Mouse (Mus musculus) macrophage (primary cell): ENCODE measurements around the gene Olfml2a. TPM values are rescaled to one million over a fixed set of nuclear protein-coding genes. Genes with fewer than 3 reads are reported as not detected.

Source experiments
- H3K27ac ChIP-seq: fragments of 350-480 bp; formaldehyde crosslinking; 2 replicates; pipeline ENCODE4 v1.9.0; 2021
- H3K36me3 ChIP-seq: fragments of 350-480 bp; formaldehyde crosslinking; 2 replicates; pipeline ENCODE4 v1.9.0; 2021; ENCODE audit errors: inconsistent target
- H3K4me3 ChIP-seq: fragments of 350-480 bp; formaldehyde crosslinking; 2 replicates; pipeline ENCODE4 v1.9.0; 2021; ENCODE audit errors: inconsistent target
- H3K79me2 ChIP-seq: fragments of 350-480 bp; formaldehyde crosslinking; 2 replicates; pipeline ENCODE4 v1.9.0; 2021; ENCODE audit errors: inconsistent target
- WGBS: methylation state at CpG from one replicate; pipeline ENCODE4 v1.1.7; 2026; ENCODE audit warnings: inconsistent platforms; ENCODE audit not compliant: missing documents; 5-methylcytosine and 5-hydroxymethylcytosine counted together
- polyA plus RNA-seq: library from polyadenylated mRNA; stranded (reverse); fragments of 250-400 nt; gene quantifications from 3 replicates; pipeline ENCODE4 v1.2.4, GENCODE M21; 2018; ENCODE audit warnings: inconsistent platforms

The Olfml2a gene
- polyA plus RNA-seq, 1 experiment from 2014 or later = not detected

DNA sequence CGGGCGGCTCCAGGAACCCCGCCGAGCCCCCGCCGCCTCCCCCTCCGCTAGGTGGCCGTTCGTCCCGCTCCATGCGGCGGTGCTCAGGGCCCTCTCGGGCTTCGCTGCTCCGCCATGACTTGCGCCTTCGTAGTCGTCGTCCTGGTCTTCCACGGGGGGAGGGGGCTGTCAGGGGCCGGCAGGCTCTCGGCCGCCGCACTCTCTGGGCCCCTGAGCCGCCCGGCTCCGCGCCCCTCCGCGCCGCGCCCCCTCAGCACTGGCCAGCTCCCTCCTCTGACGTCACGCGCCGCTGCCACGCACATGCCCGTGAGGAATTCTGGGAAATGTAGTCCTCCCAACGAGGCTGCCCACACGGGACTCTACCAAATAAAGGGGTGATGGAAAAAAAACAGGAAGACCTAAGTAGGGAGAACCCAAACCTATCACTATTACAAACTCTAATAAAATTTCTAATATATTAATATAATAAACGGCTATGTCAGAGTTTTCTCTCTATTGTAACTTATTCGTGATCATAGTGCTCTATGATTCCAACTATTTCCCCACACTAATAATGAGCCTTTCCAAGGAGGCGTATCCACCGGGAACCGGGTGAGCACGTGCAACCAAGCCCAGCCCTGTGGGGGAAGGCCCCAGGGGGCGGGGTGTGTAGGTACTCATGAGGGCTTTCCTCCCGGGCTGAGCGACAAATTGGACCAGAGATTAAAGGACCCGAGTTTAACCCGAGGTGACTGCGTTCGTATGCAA lies 5.5 kb upstream of the Olfml2a start:
- H3K79me2 ChIP-seq = no peaks in the 10 kb centered on the region
- H3K4me3 ChIP-seq = peak overlapping the region; percentile 66
- H3K36me3 ChIP-seq = no peaks in the 10 kb centered on the region
- H3K27ac ChIP-seq = peak overlapping the region; percentile 52
- WGBS = under 1% methylated on average over 44 of the region's 53 CpGs

DNA sequence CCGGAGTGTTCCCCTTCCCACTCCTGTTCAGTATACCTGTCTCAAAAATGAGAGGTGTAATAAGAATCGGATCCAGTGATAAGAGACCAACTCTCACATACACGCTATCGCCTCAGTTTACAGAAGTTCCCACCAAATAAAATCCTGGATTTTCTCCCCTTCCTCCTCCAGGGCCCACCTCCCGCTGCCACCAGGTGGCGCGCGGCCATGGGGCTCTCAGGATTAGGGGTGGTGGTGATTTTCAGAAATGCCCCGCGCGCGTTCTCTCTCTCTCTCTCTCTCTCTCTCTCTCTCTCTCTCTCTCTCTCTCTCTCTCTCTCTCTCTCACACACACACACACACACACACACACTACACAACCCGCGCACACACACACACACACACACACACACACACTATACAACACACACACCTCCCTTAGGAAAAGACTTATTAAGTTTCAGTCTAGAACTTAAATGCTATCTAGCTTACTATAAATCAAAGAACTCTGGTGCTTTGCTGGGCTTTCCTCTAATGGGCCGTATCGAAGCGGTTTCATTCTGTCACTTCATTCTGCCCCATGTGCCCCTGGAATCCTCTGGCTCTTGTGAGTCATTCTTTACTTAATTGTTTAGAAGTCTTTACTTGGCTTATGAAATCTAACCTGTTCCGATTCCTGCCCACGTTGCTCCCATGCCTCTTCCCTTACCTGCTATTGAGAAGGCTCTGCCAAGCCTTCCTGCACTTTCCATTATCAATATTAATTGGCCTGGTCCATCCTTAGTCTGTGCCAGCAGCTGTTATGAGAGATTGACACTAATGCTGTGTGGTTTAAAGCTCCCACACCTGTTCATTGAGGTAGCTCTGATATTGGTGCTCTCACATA lies 4.4 kb upstream of the Olfml2a start, which contains the start of gene Nr6a1:
Gene Nr6a1, minus strand, starts transcription at position 574 of the 865 bp plus-strand sequence.
- Histone ChIP-seq H3K27ac (peak within 1 kb of the TSS; percentile 52), H3K36me3 (no peaks in the 10 kb centered on the region), H3K4me3 (peak within 1 kb of the TSS; percentile 43), H3K79me2 (no peaks in the 10 kb centered on the region)
- WGBS = 10% methylated on average over 10 of the region's 19 CpGs

DNA sequence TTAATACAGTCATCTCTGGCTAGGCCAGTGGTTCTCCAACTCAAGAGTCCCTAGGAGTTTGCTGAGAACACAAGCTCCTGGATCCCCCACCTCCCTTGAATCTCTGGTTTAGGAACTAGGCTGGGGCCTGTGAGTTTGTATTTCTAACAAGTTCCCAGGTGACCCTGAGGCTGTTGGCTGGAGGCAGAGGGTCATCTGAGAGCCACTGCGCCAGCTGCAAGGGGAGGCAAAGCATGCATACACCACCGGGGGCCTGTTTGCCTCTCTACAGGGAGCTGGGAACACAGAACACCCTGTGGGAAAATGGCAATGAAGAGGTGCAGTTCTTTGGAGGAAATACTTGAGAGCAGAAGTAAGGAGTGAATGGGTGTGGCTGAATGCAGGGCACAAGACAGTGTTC lies 1.5 kb upstream of the Olfml2a start:
- no peak overlapping the region for H3K27ac ChIP-seq
- no peaks in the 10 kb centered on the region for H3K79me2 ChIP-seq
- WGBS = 97% methylated on average over 2 of the region's 2 CpGs
- H3K36me3 ChIP-seq = no peaks in the 10 kb centered on the region
- no peak overlapping the region for H3K4me3 ChIP-seq

DNA sequence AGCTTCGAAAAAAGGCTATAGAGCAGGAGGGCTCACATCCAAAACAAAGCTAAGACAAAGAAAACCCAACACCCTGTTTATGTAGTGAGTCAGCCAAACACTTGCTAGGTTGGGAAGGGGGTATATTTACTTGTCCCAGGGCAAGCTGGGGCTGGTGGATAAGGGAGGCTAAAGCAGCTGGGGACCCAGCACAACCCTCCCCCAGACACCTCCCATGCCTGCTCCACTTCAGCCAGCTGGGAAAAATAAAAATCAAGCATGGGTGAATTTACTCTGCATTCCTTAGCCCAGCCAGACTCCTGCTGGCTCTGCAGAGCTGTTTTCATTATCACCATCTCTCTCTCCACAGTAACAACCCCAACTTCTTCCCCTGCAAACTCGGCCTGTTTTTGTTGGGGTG lies 2.2 kb downstream of the Olfml2a start:
- Histone ChIP-seq H3K27ac (no peak overlapping the region), H3K36me3 (no peaks in the 10 kb centered on the region), H3K79me2 (no peaks in the 10 kb centered on the region), H3K4me3 (no peak overlapping the region)
- 64% methylated on average over 2 of the region's 2 CpGs for WGBS

DNA sequence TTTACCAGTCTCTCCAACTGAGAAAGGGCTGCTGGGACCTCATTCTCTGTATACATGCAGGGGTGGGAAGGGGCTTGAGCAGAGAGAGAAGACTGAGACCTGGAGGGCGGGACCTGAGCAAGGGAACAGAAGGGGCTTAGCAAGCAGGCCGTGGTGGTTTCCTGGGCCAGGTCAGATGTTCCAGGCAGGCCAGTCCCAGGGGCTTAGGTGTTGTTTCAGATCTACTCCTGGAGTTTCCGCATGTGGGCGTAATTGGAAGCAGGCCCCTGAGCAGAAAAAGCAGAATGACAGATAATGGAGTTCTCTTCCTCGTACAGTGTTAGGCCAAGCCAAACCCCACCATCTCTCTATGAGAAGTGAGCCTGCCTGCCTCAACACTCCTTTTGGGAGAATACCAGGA lies 3.2 kb downstream of the Olfml2a start:
- no peaks in the 10 kb centered on the region for H3K36me3 ChIP-seq
- H3K79me2 ChIP-seq = no peaks in the 10 kb centered on the region
- H3K4me3 ChIP-seq = no peak overlapping the region
- no peak overlapping the region for H3K27ac ChIP-seq
- whole genome bisulfite sequencing = 86% methylated on average over 5 of the region's 5 CpGs

DNA sequence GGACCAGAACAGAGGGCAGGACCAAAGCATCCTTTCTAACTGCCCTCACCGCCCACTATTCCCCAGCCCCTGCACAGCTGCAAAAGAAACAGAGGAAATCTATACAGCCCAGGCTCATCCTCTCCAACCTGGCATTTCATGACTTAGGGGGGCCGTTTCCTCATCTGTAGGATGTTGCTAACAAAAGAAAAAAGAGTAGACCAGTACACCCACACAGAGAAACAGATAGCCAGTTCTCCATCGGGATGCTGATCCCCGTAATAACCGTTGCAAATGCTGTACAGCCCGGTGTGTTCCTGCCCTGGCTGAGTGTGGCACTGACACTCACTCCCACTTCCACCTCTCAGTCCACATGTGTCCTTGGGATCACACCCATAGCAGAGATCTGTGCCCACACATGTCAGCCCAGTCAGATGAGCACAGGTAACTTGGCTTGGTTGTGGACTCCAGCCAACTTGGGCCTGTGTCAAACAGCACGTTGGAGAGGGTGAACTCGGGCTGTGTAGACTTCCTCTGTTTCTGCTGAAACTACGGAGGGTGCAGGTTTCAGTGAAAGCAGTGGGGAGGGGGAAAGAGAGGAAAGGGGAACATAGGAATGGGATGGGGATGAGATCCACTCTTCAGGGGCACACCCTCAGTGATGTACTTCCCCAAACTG lies 5.1 kb downstream of the Olfml2a start:
- no peaks in the 10 kb centered on the region for H3K36me3 ChIP-seq
- 62% methylated on average over 9 of the region's 9 CpGs for WGBS
- no peaks in the 10 kb centered on the region for H3K79me2 ChIP-seq
- no peak overlapping the region for H3K4me3 ChIP-seq
- H3K27ac ChIP-seq = no peak overlapping the region

DNA sequence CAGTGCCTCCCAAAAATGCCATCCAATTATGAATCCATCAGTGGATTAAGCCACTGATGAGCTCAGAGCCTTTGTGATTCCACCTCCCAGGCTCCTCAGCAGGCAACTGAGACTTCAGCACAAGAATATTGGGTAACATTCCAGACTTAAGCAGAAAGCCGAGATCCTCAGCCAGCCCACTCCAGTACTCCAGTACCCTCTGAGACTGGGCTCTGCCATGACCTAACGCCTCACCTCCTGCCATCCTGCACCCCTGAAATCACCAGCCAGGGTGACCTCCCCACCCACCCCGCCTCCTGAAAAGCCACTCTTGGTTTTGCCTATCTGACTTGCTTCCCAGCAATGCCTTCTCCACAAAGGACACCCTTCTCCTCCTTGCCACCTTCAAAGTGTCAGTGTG lies 5.6 kb downstream of the Olfml2a start:
- Histone ChIP-seq H3K4me3 (no peak overlapping the region), H3K27ac (no peak overlapping the region), H3K79me2 (no peaks in the 10 kb centered on the region), H3K36me3 (no peaks in the 10 kb centered on the region)
- 90% methylated on average over 3 of the region's 3 CpGs for WGBS

DNA sequence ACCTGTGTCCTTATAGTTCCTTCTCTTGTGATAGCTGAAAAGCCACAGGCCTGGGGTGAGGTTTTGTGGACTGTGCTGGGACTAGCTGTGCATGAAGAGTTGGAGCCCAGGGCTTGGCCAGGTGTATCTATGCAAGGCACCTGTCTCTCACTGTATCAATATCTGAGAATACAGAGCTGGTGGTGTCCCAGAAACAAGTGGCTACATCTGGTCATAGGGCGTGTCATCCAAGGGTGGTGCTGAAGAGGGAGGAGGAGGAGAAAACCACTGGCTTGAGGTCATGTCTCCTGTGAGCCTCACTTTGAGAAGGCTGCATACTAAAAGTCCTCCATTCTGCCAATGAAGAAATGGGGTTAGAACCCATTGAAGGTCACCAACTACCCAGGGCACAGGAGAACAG lies 6.2 kb downstream of the Olfml2a start:
- no peak overlapping the region for H3K27ac ChIP-seq
- no peaks in the 10 kb centered on the region for H3K79me2 ChIP-seq
- WGBS = 100% methylated on average over 1 of the region's 1 CpGs
- no peaks in the 10 kb centered on the region for H3K36me3 ChIP-seq
- H3K4me3 ChIP-seq = no peak overlapping the region

DNA sequence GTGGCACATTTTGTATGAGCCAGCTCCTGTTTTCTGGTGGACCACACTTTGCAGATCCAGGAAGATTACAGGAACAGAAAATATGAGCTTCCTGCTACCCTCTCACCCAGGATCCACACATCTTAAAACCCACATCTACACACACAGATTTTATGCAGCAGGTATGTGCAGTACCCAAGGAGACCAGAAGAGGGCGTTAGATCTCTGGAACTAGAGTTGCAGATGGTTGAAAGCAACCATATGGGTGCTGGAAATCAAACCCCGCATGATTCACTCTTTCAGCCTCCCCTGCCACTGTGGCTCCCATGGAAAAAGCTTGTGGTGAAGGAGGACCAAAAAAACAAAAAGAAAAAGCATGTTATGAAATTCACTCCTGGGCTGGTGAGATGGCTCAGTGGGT lies 7.3 kb downstream of the Olfml2a start:
- WGBS = 88% methylated on average over 2 of the region's 2 CpGs
- Histone ChIP-seq H3K4me3 (no peak overlapping the region), H3K36me3 (no peaks in the 10 kb centered on the region), H3K79me2 (no peaks in the 10 kb centered on the region), H3K27ac (no peak overlapping the region)

DNA sequence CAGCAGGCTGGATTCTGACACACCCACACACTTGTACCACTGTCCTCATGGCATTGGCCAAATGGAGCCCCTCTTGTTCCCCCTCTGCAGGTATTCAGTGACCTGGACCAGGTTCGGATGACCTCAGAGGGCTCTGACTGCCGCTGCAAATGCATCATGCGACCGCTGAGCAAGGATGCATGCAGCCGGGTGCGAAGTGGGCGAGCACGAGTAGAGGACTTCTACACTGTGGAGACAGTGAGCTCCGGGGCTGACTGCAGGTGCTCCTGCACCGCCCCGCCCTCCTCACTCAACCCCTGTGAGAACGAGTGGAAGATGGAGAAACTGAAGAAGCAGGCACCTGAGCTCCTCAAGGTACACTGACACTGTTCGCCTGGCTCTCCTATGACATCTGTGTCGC lies 9.6 kb downstream of the Olfml2a start:
- no peak overlapping the region for H3K4me3 ChIP-seq
- no peaks in the 10 kb centered on the region for H3K36me3 ChIP-seq
- 90% methylated on average over 14 of the region's 14 CpGs for WGBS
- no peak overlapping the region for H3K27ac ChIP-seq
- no peaks in the 10 kb centered on the region for H3K79me2 ChIP-seq

DNA sequence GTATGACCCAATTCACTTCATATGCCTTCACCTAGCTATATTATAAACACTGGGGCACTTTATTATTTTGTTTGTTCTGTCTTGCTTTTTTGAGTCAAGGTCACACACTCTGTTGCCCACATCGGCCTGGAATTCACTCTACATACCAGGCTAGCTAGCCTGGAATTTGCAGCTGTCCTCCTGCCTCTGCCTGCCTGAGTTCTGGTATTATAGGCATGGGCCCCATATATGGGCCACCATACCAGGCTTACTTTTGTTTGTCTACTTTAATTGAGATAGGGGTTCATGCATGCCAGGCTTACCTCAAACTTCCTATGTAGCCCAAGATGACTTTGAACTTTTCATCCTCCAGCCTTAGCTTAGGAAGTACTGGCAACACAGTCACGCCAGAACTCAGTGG lies 10.1 kb downstream of the Olfml2a start:
- Histone ChIP-seq H3K79me2 (no peaks in the 10 kb centered on the region), H3K27ac (no peak overlapping the region), H3K36me3 (no peaks in the 10 kb centered on the region), H3K4me3 (no peak overlapping the region)
- WGBS = 84% methylated on average over 2 of the region's 2 CpGs

DNA sequence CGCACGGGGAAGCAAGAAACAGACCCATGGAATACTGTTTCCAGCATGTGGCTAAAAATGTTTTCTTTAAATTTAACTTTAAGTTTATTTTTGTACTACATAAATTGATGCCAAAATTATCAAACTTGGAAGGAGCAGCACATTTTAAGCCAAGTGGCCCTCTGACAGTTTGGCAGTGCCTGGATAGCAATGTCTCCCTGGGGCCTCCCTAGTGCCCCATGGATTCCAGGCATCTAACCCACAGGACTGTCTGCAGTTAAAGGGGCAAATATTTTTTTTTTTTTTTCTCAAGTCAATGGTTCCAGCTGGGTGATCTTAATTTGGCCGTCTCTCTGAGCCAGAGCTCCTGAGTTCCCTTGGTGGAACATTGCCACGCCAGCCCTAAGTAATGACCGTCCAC lies 11.4 kb downstream of the Olfml2a start:
- WGBS = 94% methylated on average over 5 of the region's 5 CpGs
- no peaks in the 10 kb centered on the region for H3K36me3 ChIP-seq
- H3K79me2 ChIP-seq = no peaks in the 10 kb centered on the region
- no peak overlapping the region for H3K27ac ChIP-seq
- no peak overlapping the region for H3K4me3 ChIP-seq

DNA sequence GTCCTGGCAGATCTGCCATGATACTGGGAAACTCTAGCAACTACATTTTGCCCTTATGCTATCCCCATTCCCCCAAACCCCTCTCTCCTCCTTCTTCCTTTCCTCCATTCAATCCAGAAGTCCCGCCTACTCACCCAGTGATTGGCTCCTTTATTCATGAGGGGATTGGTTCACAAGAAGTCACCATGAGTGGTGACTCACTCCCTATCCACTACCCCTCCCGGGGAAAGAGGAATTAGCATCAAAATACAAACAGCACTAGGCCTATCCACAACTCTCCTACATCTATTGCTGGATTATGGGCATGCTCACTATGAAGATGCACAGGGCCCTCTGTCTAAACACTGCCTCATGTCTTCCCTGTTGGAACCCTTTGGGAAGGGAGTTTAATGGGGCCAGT lies 12.2 kb downstream of the Olfml2a start:
- Histone ChIP-seq H3K27ac (peak overlapping the region; percentile 9; the same call in 1 of the 2 replicates), H3K79me2 (no peaks in the 10 kb centered on the region), H3K4me3 (no peak overlapping the region), H3K36me3 (no peaks in the 10 kb centered on the region)
- 50% methylated on average over 2 of the region's 2 CpGs for WGBS

DNA sequence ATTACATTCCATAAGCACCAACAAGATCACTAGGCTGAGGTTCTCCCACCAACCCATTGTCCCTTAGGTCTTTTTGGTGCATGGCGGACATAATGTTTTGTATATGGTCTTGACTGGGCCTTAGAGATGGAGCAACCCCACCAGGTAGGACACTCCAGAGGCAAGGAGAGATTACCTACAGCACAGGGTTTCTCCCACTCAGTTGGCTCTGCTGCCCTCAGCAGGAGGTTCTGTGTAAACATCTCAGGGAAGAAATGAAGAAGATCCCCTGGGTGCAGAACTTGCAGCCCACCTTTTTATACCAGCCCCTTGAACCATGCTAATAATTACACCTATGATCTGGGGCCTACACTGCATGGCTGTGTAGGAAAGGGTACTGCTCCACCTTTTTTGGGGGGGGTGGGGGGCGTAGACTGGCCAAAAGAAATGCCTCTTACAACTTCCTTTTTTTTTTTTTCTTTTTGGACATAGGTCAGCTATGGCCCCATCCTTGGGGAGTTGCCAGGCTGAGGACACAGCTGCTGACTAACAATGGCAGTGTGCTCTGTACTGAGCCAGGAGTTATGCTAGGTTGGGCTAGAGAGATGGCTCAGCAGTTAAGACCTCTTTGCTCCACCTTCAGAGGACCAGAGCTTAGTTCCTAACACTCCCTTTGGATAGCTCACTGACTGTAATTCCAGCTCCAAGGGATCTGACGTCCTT lies 12.8 kb downstream of the Olfml2a start:
- H3K36me3 ChIP-seq = no peaks in the 10 kb centered on the region
- H3K4me3 ChIP-seq = no peak overlapping the region
- 58% methylated on average over 3 of the region's 3 CpGs for WGBS
- H3K27ac ChIP-seq = peak overlapping the region; percentile 9
- no peaks in the 10 kb centered on the region for H3K79me2 ChIP-seq
